In the genomic region with DNA sequence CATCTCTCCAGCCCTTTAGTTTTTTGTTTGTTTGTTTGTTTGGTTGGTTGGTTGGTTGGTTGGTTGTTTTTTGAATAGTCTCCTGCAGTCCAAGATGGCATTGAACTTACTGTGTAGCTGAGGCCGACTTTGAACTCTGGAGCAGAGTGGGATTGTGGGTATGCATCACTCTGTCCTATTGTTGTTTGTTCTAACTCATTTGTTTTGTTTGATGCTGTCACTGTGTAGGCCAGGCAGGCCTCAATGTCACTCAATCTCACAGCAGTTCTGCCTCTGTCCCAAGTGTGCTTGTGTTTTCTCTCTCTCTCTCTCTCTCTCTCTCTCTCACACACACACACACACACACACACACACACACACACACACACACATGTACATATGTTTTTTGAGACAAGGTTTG, we compare ENCODE assay signal across 16 mouse cellular contexts. TPM values are rescaled to one million over a fixed set of nuclear protein-coding genes. Genes with fewer than 3 reads are reported as not detected.
"Had no signal": no experiment of that assay in that cellular context is flagged by ENCODE, and none has a peak within 500 bp of the region (broad histone marks: within the 10 kb centered on the region; RNA-seq: fewer than 3 reads in every experiment).

No protein-coding gene starts in this region.

- H3K4me3 ChIP-seq: megakaryocyte, embryonic 14.5 days; midbrain, embryonic 13.5 days; midbrain, embryonic 15.5 days; neural tube, embryonic 12.5 days; stomach, embryonic 15.5 days had no signal

- H3K36me3 ChIP-seq: midbrain, embryonic 13.5 days; midbrain, embryonic 15.5 days; neural tube, embryonic 12.5 days; stomach, embryonic 15.5 days had no signal

- H3K9me3 ChIP-seq: megakaryocyte, embryonic 14.5 days; midbrain, embryonic 13.5 days; midbrain, embryonic 15.5 days; neural tube, embryonic 12.5 days; stomach, embryonic 15.5 days had no signal

- H3K9ac ChIP-seq: lung, embryonic 14.5 days; midbrain, embryonic 13.5 days; midbrain, embryonic 15.5 days; neural tube, embryonic 12.5 days; stomach, embryonic 15.5 days had no signal

- DNase-seq: lung, embryonic 14.5 days; lung, postnatal 10 days; right cerebral cortex, postnatal 14 days; thymus, adult 2 months; thymus, postnatal 25 days; thymus, postnatal 4 days had no signal

- H3K27ac ChIP-seq: macrophage; midbrain, embryonic 13.5 days; midbrain, embryonic 15.5 days; neural tube, embryonic 12.5 days; stomach, embryonic 15.5 days; stomach, postnatal 0 days had no signal

RNA-seq across cellular contexts. Expression of gene Prr19, which starts 39.3 kb away (rescaled TPM):
- total RNA-seq: megakaryocyte progenitor cell, adult 5-6 weeks; monocyte, adult 5-6 weeks; neutrophil, adult 5-6 weeks had no signal
